ENCODE assay signal across 28 mouse cellular contexts in the genomic region with DNA sequence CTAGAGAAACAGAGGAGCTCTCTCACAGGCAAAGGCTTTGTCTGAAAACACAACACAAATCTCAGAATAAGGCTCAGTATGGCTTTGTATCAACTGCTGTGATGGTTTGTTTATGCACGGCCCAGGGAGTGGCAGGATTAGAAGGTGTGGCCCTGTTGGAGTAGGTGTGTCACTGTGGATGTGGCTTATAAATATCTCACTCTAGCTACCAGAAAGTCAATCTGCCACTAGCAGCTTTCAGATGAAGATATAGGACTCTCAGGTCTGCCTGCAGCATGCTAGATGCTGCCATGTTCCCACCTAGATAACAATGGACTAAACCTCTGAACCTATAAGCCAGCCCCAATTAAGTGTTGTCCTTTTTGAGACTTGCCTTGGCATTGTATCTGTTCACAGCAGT.
DNase-seq lines count a peak whose midpoint lies in the region; ATAC-seq and TF ChIP-seq lines count a peak whose summit lies in the region.
"Had no signal": no experiment of that assay in that cellular context is flagged by ENCODE, and none has a peak within 500 bp of the region (broad histone marks: within the 10 kb centered on the region; RNA-seq: fewer than 3 reads in every experiment).

No protein-coding gene starts in this region.

- no peak overlapping the region for H3K9ac ChIP-seq in MEL (ENCODE audit: control insufficient read depth, low read depth, low read length, poor library complexity, severe bottlenecking)
- H3K9ac ChIP-seq in liver, embryonic 15.5 days, result no peak overlapping the region
- H3K9ac ChIP-seq: embryonic facial prominence, embryonic 13.5 days; heart, embryonic 12.5 days; hindbrain, embryonic 15.5 days; limb, embryonic 13.5 days; midbrain, embryonic 12.5 days had no signal

- intact Hi-C loops in heart, postnatal 36 days (cut with DNase I), result no loop called here

- no peak overlapping the region for H3K4me3 ChIP-seq in MEL (ENCODE audit: control insufficient read depth in 1 of 2, insufficient read depth in 1 of 2, low read depth in 2 of 2, low read length in 2 of 2)
- no peak overlapping the region for H3K4me3 ChIP-seq in liver, embryonic 15.5 days (replicated peaks)
- H3K4me3 ChIP-seq: embryonic facial prominence, embryonic 13.5 days; forebrain, embryonic 10.5 days; heart, adult 2 months; heart, embryonic 12.5 days; hindbrain, embryonic 15.5 days; limb, embryonic 13.5 days; midbrain, embryonic 12.5 days had no signal

- no peak overlapping the region for H3K27ac ChIP-seq in MEL (ENCODE audit: control insufficient read depth, low read depth, low read length)
- no peak overlapping the region for H3K27ac ChIP-seq in liver, embryonic 15.5 days (replicated peaks)
- H3K27ac ChIP-seq: embryonic facial prominence, embryonic 13.5 days; forebrain, embryonic 10.5 days; heart, adult 2 months; hindbrain, embryonic 15.5 days; limb, embryonic 13.5 days; midbrain, embryonic 12.5 days had no signal

- no peaks in the 10 kb centered on the region for H3K36me3 ChIP-seq in MEL (ENCODE audit: control insufficient read depth in 1 of 2, insufficient read depth in 2 of 2, low read length in 2 of 2)
- no peaks in the 10 kb centered on the region for H3K36me3 ChIP-seq in liver, embryonic 15.5 days (replicated peaks)
- H3K36me3 ChIP-seq: embryonic facial prominence, embryonic 13.5 days; forebrain, embryonic 10.5 days; G1E; heart, embryonic 12.5 days; hindbrain, embryonic 15.5 days; limb, embryonic 13.5 days; midbrain, embryonic 12.5 days had no signal

- ATAC-seq in liver, embryonic 15.5 days (ENCODE audit: insufficient read depth), result peak; percentile 70; the same call in 1 of the 2 replicates
- ATAC-seq: forebrain, embryonic 16.5 days; Patski had no signal

- H3K4me2 ChIP-seq in liver, embryonic 15.5 days, result no peak overlapping the region
- H3K4me2 ChIP-seq: embryonic facial prominence, embryonic 13.5 days; heart, embryonic 12.5 days; hindbrain, embryonic 15.5 days; limb, embryonic 13.5 days; midbrain, embryonic 12.5 days had no signal

- H3K27me3 ChIP-seq in MEL (ENCODE audit: control insufficient read depth in 1 of 2, insufficient read depth in 2 of 2, low read length in 2 of 2), result peaks cover 0 to 2% of the 10 kb centered on the region in 2 experiments; a peak in 2 of 4 replicates
- no peaks in the 10 kb centered on the region for H3K27me3 ChIP-seq in liver, embryonic 15.5 days
- H3K27me3 ChIP-seq: embryonic facial prominence, embryonic 13.5 days; heart, embryonic 12.5 days; hindbrain, embryonic 15.5 days; limb, embryonic 13.5 days; midbrain, embryonic 12.5 days; Patski had no signal

- no peaks in the 10 kb centered on the region for H3K4me1 ChIP-seq in MEL (ENCODE audit: control insufficient read depth in 1 of 2, insufficient read depth in 2 of 2, low read length in 2 of 2)
- H3K4me1 ChIP-seq in liver, embryonic 15.5 days (replicated peaks), result no peaks in the 10 kb centered on the region
- H3K4me1 ChIP-seq: embryonic facial prominence, embryonic 13.5 days; forebrain, embryonic 10.5 days; heart, embryonic 12.5 days; hindbrain, embryonic 15.5 days; limb, embryonic 13.5 days; midbrain, embryonic 12.5 days had no signal

- peak in 1 of 2 experiments; percentile 12; a peak in 1 of 4 replicates for TF ChIP-seq EP300 in MEL (IDR thresholded peaks at IDR 0.05; ENCODE audit: low read depth in 1 of 2, low read length in 2 of 2)

- TF ChIP-seq CTCF in MEL (IDR thresholded peaks at IDR 0.05 in 2 of 3, conservative IDR thresholded peaks at IDR 0.05 in 1 of 3; ENCODE audit: control insufficient read depth in 1 of 3, insufficient read depth in 1 of 3, low read depth in 2 of 3, low read length in 3 of 3, poor library complexity in 1 of 3, severe bottlenecking in 1 of 3), result no peak

- DNase-seq in MEL (ENCODE audit: low read depth, low spot score), result peak; percentile 16
- peak; percentile 10 for DNase-seq in c-Kit-positive CD71-positive TER-119-positive erythroid progenitor cells, embryonic 14.5 days (ENCODE audit: low spot score)
- peak; percentile 3 for DNase-seq in naive thymus-derived CD4-positive, alpha-beta T cell, adult 2 months (ENCODE audit: low read depth)
- DNase-seq in adrenal gland, postnatal 36 days, result no peak
- no peak for DNase-seq in thymus, postnatal 0 days (ENCODE audit: low spot score)
- DNase-seq in heart, postnatal 36 days, result no peak
- DNase-seq: adrenal gland, postnatal 25 days; cerebellum, adult 11-12 months; cerebellum, adult 9-11 months; heart, adult 2 months; kidney, adult 2 months; kidney, postnatal 4 days; lung, adult 2 months; lung, postnatal 10 days; retina, postnatal 1 day; right cerebral cortex, postnatal 14 days; thymus, adult 18-20 months; thymus, postnatal 36 days had no signal

- H3K79me2 ChIP-seq in MEL (ENCODE audit: control insufficient read depth, insufficient read depth, low read length, poor library complexity), result no peaks in the 10 kb centered on the region

- TF ChIP-seq POLR2A in MEL (IDR thresholded peaks at IDR 0.05; ENCODE audit: control insufficient read depth in 1 of 2, insufficient read depth in 1 of 2, low read depth in 1 of 2, low read length in 2 of 2, poor library complexity in 1 of 2), result no peak

- WGBS in liver, embryonic 15.5 days (ENCODE audit: insufficient replicate concordance), result 20% methylated on average over 1 of the region's 1 CpGs

- no peak for TF ChIP-seq RAD21 in MEL (IDR thresholded peaks at IDR 0.05; ENCODE audit: low read depth, low read length)

- no peaks in the 10 kb centered on the region for H3K9me3 ChIP-seq in MEL (replicated peaks; ENCODE audit: insufficient read depth, low read length)
- H3K9me3 ChIP-seq in liver, embryonic 15.5 days (replicated peaks), result no peaks in the 10 kb centered on the region
- H3K9me3 ChIP-seq: embryonic facial prominence, embryonic 13.5 days; forebrain, embryonic 10.5 days; heart, embryonic 12.5 days; hindbrain, embryonic 15.5 days; limb, embryonic 13.5 days; midbrain, embryonic 12.5 days had no signal

TF ChIP-seq in MEL, 35 proteins besides CTCF, POLR2A, EP300 and RAD21:
- TF ChIP-seq MEF2A (IDR thresholded peaks at IDR 0.05; ENCODE audit: extremely low read depth, insufficient replicate concordance, low read depth, low read length, poor library complexity, severe bottlenecking), result no peak
- no peak for TF ChIP-seq MAZ (IDR thresholded peaks at IDR 0.05; ENCODE audit: low read depth, low read length)
- TF ChIP-seq TAL1 (IDR thresholded peaks at IDR 0.05; ENCODE audit: low read length), result no peak

Comparison
In these comparisons a context has a peak if more than half of its experiments do, and no peak if none do; other contexts are left out.
1. DNase-seq: peak in MEL (single experiment), c-Kit-positive CD71-positive TER-119-positive erythroid progenitor cells, embryonic 14.5 days (single experiment) and naive thymus-derived CD4-positive, alpha-beta T cell, adult 2 months (single experiment); none in adrenal gland, postnatal 36 days (0 of 2), thymus, postnatal 0 days (single experiment) and heart, postnatal 36 days (0 of 2).